Mouse (Mus musculus) cerebellum, adult 2 months (tissue): ENCODE data around the gene Mpzl3.

Experiments
- CTCF ChIP-seq: fragments of 200-500 bp; IDR thresholded peaks from 2 replicates; pipeline ENCODE4 v1.5.1; 2011; ENCODE audit warnings: low read depth, mild to moderate bottlenecking, control low read depth, low read length, moderate library complexity, borderline replicate concordance; ENCODE audit not compliant: insufficient read depth
- POLR2A ChIP-seq: fragments of 200-500 bp; IDR thresholded peaks from 2 replicates; pipeline ENCODE4 v1.6.1; 2011; ENCODE audit warnings: low read length, control low read depth, borderline replicate concordance; ENCODE audit not compliant: insufficient read depth

- TF ChIP-seq CTCF (no peak), POLR2A (no peak)
Measured at GRCm38 (mm10) chr9:45077859-45078258, 22.9 kb downstream of the Mpzl3 start.
